Mouse (Mus musculus): ENCODE data around the gene Brs3.

Gene Brs3

DNA sequence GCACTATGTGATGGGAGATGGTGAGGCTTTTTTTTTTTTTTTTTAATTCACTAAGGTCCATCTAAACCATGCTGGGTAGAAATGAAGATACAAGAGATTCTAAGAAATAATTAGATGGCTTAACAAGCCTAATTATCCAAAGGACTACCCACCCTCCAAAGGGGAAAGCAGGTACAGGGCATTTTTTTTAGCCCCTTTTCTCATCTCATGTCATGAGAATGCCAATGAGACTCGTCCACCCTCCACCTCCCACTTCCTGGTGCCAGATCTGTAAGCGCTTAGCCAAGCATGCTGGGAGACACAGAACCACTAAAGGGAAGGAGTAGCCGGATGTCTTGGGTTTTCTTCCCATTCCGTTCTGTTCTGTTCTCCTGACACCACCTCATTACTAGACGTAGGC, at the start of gene Brs3:
Gene Brs3, plus strand, starts transcription at position 301 of the 400 bp plus-strand sequence.
- no peak for DNase-seq

DNA sequence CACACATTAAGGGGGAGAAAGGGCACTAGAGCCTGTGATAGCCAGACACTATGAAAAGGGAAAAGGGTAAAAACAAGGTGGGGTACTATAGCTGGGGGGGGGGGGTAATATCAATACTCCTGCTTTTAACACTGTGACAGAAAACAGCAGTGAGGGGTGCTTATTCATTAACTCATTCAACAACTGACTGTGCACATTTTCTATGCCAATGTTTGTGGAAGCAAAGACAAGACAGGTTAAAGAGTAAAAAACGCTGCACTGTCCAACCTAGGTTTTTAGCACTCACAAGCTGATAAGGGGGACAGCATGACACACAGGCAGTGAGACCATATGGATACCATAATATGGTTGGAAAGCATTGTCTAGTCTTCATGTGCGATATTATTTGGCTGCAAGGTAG, 30.0 kb upstream of the Brs3 start:
- no peak for DNase-seq

DNA sequence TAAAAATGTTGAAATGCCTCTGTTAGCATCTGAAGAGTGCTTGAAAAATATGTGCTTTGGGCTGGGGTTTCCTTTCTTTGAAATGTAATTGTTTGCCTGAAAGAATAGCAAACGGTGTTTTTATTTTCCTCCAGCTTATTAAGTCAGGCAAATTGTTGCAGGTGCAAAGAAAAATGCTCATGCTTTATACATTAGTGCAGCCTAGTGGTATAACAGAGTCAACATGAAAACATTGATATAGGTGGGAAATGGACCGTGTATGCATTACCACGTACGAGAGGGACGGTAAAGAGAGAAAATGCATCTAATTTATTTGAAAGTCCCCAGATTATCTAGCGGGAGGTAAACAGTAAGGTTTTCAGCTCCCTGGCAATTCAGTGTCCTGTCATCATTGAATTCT, 995 bp downstream of the Brs3 start:
- DNase-seq = no peak

DNA sequence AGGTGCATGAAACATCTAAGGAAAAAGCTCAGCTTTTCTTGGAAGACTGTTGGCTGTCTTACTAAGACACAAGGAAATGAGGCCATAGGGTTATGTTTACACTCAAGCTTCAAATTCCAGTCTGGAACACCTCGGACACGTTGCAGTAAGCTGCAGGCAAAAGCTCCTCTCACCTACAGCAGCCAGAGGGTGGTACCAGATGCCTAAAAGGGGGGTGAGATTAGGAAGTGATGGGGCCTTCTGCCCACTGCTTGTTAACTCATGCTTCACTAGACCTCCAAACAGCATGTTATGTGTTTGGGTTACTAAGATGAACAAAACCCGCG, 9.9 kb downstream of the Brs3 start:
- DNase-seq = no peak

DNA sequence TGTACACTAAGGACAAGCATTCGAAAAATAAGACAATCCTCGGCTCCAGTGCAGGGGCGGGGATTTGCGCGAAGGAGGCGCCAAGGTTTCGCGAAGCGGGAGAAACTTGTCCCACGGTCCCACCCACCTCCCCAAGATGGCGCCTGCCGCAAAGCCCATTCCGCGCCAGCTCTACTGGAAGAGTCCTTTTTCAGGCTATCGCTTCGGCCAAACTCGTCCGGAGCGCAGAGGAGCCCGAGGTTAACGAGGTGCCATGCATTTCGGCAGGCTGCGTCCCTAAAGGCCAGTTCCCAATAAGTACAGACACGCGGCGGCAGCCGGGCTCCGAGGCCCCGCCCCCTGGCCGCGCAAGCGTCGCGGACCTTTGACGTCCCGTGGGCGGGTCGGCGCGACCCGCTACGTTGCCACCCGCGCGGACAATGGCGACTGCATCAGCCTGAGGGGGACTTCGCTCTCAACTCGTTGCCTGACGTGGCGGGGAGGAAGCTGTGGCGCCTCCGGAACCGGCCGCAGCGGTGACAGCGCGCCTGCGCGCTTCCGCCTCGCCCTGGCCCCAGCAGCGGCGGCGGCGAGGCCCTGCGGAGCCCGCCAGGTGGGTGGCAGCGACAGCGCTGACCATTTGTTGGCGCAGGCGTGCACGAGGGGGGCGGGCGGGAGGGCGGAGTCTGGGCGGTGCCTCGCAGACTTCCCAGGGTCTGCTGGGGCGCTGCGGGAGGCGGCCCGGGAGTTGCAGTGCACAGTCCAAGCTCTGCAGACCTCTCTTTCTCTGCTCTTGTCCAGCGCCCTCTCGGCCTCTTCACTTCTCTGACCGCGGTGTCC, 10.5 kb downstream of the Brs3 start, which contains the start of gene Htatsf1:
Gene Htatsf1, plus strand, starts transcription at position 410 of the 819 bp plus-strand sequence.
- peak; percentile 76 for DNase-seq

DNA sequence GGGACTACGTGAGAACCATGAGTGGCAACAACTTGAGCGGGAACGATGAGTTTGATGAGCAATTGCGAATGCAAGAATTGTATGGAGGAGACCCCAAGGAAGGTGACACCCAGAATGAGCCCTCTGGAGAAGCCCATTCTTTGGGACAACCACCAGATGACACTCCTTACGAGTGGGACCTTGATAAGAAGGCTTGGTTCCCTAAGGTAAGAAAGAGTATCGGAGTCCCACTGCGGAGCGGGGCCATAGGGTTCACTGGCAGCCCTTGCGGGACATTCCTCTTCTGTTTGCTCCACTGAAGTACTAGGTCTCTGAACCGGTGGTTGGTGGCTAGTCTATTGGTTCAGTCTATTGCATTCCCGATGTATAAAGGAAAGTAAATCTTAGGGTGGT, 11.1 kb downstream of the Brs3 start:
- no peak for DNase-seq

DNA sequence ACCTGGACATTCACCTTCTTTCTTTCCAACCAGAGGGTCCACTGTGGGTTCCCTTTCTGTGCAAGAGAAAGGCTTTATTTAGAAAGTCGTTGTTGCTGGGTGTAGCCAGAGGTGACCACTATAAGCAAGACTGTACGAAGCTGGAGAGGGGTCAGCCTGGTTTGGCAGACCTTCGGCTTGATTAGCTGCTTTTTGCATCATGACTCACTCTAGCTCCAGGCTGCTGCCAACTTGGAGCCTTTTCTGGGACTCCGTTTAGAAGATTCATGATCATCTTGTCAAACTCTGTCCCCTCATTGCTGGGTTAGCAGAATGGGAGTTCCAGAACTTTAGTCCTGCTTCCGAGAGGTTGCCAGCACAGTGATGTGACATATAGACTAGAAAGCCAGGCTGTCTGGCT, 38.6 kb downstream of the Brs3 start:
- DNase-seq = no peak

DNA sequence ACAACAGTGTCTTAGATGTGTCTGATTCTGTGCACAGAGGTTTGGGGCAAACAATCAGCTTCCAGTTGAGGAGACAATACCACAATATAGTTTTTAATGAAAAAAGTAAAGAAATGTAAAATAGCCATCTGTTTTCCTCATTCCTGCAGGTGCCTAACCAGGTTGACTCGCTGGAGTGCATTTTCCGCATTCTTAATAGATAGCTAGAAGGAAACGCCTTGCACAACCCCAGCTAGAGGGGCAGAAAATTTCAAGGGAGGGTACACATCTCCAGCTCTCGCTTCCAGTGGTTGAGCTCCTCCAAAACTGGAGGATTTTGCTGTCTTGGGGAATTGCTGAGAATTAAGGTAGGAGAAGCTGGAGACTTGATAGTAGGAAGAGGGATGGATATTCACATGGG, 44.9 kb downstream of the Brs3 start, which contains the start of gene Vgll1:
Gene Vgll1, plus strand, starts transcription at position 301 of the 400 bp plus-strand sequence.
- DNase-seq = no peak
